Mouse (Mus musculus): ENCODE measurements at regions not wholly inside any gene's neighbourhood (a gene's known extent, or its start where the extent isn't known, plus 50 kb on each side); places are given as distances from the start of the nearest gene placed in this dataset.

DNA sequence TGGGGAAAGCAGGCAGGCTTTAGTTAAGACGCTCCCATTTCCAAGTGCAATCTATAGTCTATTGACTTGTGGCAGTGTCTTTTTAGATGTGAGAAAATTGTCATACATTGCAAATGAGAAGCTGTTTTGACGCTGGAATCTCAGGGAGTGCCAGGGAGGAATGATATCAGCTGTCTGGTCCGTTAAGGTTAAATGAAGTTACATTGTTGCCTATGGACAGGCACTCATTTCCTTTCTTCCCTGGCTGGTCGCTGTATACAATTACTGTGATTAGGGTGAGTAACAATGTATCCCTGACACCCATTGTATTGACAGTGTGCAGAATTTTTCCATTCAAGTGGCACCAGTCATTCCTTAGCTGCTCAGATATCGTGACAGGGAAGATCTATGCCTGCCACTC lies 168.3 kb downstream of the Gpat3 start:
- H3K9ac ChIP-seq (ENCODE audit: low read length) = no peak overlapping the region
- H3K36me3 ChIP-seq (ENCODE audit: control insufficient read depth, insufficient read depth, low read length) = no peaks in the 10 kb centered on the region
- H3K9me3 ChIP-seq (ENCODE audit: control insufficient read depth, low read length) = no peaks in the 10 kb centered on the region
- WGBS = 87% methylated on average over 5 of the region's 5 CpGs
- H3K27ac ChIP-seq (replicated peaks; ENCODE audit: low read depth, low read length) = no peak overlapping the region
- no peaks in the 10 kb centered on the region for H3K4me1 ChIP-seq (ENCODE audit: control insufficient read depth, insufficient read depth, low read length)
- H3K27me3 ChIP-seq (ENCODE audit: control insufficient read depth, insufficient read depth, low read length) = no peaks in the 10 kb centered on the region
- no peak overlapping the region for H3K4me3 ChIP-seq (ENCODE audit: low read depth, low read length)
- H3K4me2 ChIP-seq (ENCODE audit: low read depth, severe bottlenecking) = no peak overlapping the region
- DNase-seq (ENCODE audit: low spot score) = no peak
- no peak for ATAC-seq (ENCODE audit: insufficient number of reproducible peaks, low FRiP score, low TSS enrichment, low read depth)

DNA sequence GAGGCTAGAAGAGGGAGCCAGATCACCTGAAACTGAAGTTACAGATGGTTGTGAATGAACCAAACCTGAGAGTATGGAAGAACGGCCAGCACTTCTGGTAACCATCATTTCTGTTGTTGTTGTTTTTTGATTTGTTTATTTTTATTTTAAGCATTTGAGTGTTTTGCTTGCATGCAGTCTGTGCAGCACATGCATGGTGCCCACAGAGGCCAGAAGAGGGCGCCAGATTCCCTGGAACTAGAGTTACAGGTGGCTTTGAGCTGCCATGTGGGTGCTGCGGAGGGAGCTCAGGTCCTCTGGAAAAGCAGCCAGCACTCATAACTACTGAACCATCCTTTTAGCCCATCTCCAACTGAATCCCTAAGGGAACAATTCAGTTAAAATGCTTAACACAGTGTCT lies 159.7 kb downstream of the Gpat3 start:
- H3K36me3 ChIP-seq (ENCODE audit: control insufficient read depth, insufficient read depth, low read length) = no peaks in the 10 kb centered on the region
- no peak overlapping the region for H3K4me2 ChIP-seq (ENCODE audit: low read depth, severe bottlenecking)
- no peak overlapping the region for H3K4me3 ChIP-seq (ENCODE audit: low read depth, low read length)
- DNase-seq (ENCODE audit: low spot score) (no peak), ATAC-seq (ENCODE audit: insufficient number of reproducible peaks, low FRiP score, low TSS enrichment, low read depth) (no peak)
- H3K9me3 ChIP-seq (ENCODE audit: control insufficient read depth, low read length) = no peaks in the 10 kb centered on the region
- no peaks in the 10 kb centered on the region for H3K4me1 ChIP-seq (ENCODE audit: control insufficient read depth, insufficient read depth, low read length)
- H3K27ac ChIP-seq (replicated peaks; ENCODE audit: low read depth, low read length) = no peak overlapping the region
- H3K27me3 ChIP-seq (ENCODE audit: control insufficient read depth, insufficient read depth, low read length) = no peaks in the 10 kb centered on the region
- no peak overlapping the region for H3K9ac ChIP-seq (ENCODE audit: low read length)
- 72% methylated on average over 3 of the region's 3 CpGs for WGBS

DNA sequence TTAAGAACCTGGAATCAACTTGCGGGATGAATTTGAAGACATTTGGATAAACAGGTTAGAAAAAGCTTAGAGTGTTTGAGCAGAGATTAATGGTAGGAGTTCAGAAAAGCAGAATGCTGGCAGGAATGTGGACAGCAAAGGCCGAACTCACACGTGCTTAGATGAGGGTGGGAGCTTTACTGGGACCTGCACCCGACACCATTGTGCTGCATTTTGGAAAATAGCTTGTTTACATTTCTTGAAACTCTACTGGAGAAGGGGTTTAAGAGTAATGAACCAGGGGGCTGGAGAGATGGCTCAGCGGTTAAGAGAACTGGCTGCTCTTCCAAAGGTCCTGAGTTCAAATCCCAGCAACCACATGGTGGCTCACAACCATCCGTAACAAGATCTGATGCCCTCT lies 154.9 kb downstream of the Gpat3 start:
- H3K27ac ChIP-seq (replicated peaks; ENCODE audit: low read depth, low read length) = no peak overlapping the region
- H3K9me3 ChIP-seq (ENCODE audit: control insufficient read depth, low read length) = no peaks in the 10 kb centered on the region
- DNase-seq (ENCODE audit: low spot score) (no peak), ATAC-seq (ENCODE audit: insufficient number of reproducible peaks, low FRiP score, low TSS enrichment, low read depth) (no peak)
- 93% methylated on average over 6 of the region's 6 CpGs for whole genome bisulfite sequencing
- H3K4me2 ChIP-seq (ENCODE audit: low read depth, severe bottlenecking) = no peak overlapping the region
- H3K4me1 ChIP-seq (ENCODE audit: control insufficient read depth, insufficient read depth, low read length) = no peaks in the 10 kb centered on the region
- no peaks in the 10 kb centered on the region for H3K27me3 ChIP-seq (ENCODE audit: control insufficient read depth, insufficient read depth, low read length)
- no peak overlapping the region for H3K4me3 ChIP-seq (ENCODE audit: low read depth, low read length)
- H3K9ac ChIP-seq (ENCODE audit: low read length) = no peak overlapping the region
- H3K36me3 ChIP-seq (ENCODE audit: control insufficient read depth, insufficient read depth, low read length) = no peaks in the 10 kb centered on the region

DNA sequence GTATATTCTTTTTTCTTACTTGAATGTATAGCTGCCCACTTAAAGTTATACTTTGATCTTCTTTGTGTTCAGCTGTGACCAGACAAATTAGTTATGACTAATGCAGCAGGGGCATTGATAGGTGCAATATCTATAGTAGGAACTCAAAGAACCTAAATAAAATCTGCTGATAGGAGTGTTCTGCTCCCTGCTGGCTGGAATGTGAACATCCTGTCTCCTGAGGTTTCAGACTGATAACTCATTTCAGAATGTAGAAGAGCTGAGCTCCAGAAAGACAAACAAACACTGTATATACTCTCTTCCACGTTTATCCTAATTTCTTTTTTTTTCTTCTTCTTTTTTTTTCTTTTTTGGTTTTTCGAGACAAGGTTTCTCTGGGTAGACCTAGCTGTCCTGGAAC lies 146.9 kb downstream of the Gpat3 start:
- Histone ChIP-seq H3K4me3 (ENCODE audit: low read depth, low read length) (no peak overlapping the region), H3K27me3 (ENCODE audit: control insufficient read depth, insufficient read depth, low read length) (no peaks in the 10 kb centered on the region), H3K27ac (replicated peaks; ENCODE audit: low read depth, low read length) (no peak overlapping the region), H3K9me3 (ENCODE audit: control insufficient read depth, low read length) (no peaks in the 10 kb centered on the region), H3K4me1 (ENCODE audit: control insufficient read depth, insufficient read depth, low read length) (no peaks in the 10 kb centered on the region), H3K9ac (ENCODE audit: low read length) (no peak overlapping the region), H3K4me2 (ENCODE audit: low read depth, severe bottlenecking) (no peak overlapping the region), H3K36me3 (ENCODE audit: control insufficient read depth, insufficient read depth, low read length) (no peaks in the 10 kb centered on the region)
- ATAC-seq (ENCODE audit: insufficient number of reproducible peaks, low FRiP score, low TSS enrichment, low read depth) (no peak), DNase-seq (ENCODE audit: low spot score) (no peak)
- 82% methylated on average over 2 of the region's 2 CpGs for WGBS

DNA sequence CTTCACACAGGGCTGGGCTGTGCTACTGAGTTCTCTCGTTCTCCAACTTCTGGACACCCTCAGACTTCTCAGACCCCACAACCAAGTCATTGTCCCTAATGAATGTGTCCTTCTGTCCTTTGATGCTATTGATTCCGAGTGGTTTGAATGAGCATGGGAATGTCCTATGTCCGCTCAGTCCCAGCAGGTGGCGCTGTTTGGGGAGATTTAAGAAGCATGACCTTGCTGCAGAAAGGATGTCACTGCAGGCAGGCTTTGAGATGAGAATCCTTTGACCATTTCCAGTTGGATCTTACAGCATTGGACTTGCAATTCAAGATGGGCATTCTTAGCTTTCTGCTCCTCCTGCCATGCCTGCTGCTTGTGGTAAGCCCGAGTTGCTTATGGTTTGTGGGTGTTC lies 146.1 kb downstream of the Gpat3 start:
- Histone ChIP-seq H3K27ac (replicated peaks; ENCODE audit: low read depth, low read length) (no peak overlapping the region), H3K27me3 (ENCODE audit: control insufficient read depth, insufficient read depth, low read length) (no peaks in the 10 kb centered on the region), H3K4me1 (ENCODE audit: control insufficient read depth, insufficient read depth, low read length) (no peaks in the 10 kb centered on the region), H3K4me2 (ENCODE audit: low read depth, severe bottlenecking) (no peak overlapping the region), H3K4me3 (ENCODE audit: low read depth, low read length) (no peak overlapping the region), H3K9me3 (ENCODE audit: control insufficient read depth, low read length) (no peaks in the 10 kb centered on the region), H3K9ac (ENCODE audit: low read length) (no peak overlapping the region), H3K36me3 (ENCODE audit: control insufficient read depth, insufficient read depth, low read length) (no peaks in the 10 kb centered on the region)
- DNase-seq (ENCODE audit: low spot score) = peak; percentile 71
- no peak for ATAC-seq (ENCODE audit: insufficient number of reproducible peaks, low FRiP score, low TSS enrichment, low read depth)
- 22% methylated on average over 5 of the region's 5 CpGs for WGBS

DNA sequence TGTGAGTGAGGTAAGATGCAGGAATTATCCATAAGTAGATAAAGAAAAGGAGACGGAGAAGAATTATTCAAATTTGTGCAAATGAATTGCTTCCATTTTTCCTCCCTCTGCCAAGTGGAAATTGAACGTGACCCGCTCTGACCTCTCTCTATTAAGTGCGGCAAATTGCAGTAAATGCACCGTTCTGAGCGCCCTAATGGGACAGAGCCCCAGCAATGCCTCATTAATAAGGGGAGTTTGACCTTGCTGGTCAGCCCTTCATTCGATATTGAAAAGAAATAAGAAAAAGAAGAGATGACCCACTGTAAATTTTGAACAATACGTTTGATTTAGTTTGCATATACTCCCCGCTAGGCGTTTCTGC lies 137.0 kb downstream of the Gpat3 start:
- ATAC-seq (ENCODE audit: insufficient number of reproducible peaks, low FRiP score, low TSS enrichment, low read depth) = no peak

DNA sequence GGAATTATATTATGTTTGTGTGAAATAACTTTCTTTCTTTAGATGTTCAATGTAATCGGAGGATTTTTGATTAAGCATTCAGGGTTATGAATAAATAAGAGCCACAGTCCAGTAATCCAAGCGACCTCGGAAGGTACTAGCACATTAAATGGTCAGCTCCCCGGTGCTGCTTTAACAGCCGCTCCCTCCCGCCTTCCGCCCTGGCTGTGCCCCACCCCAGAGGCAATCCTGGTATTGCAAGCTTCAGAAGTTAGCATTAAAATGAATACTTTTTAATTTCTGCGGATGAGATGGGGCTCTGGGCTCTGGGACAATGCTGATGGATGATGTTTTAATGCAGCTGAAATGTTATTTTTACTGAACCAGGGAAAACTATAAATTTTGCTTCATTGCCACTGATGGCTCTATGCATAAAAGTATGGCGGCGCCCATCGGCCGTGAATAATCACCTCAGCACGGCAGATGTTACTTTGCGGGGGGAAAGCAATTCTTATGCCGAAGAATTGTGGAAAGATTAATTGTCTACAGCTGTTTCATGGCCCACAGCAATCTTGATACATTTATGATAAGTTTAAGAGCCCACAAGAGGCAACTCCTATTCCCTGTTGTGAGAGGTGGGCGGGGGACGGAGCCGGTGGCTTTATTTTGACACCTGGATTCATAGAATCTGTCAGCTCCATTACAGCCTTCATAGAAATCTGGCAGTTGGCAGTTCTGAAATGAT lies 136.5 kb downstream of the Gpat3 start:
- Histone ChIP-seq H3K4me2 (ENCODE audit: low read depth, severe bottlenecking) (no peak overlapping the region), H3K27me3 (ENCODE audit: control insufficient read depth, insufficient read depth, low read length) (no peaks in the 10 kb centered on the region), H3K9me3 (ENCODE audit: control insufficient read depth, low read length) (no peaks in the 10 kb centered on the region), H3K4me3 (ENCODE audit: low read depth, low read length) (no peak overlapping the region), H3K36me3 (ENCODE audit: control insufficient read depth, insufficient read depth, low read length) (no peaks in the 10 kb centered on the region), H3K9ac (ENCODE audit: low read length) (no peak overlapping the region), H3K27ac (replicated peaks; ENCODE audit: low read depth, low read length) (no peak overlapping the region), H3K4me1 (ENCODE audit: control insufficient read depth, insufficient read depth, low read length) (no peaks in the 10 kb centered on the region)
- DNase-seq (ENCODE audit: low spot score) (no peak), ATAC-seq (ENCODE audit: insufficient number of reproducible peaks, low FRiP score, low TSS enrichment, low read depth) (no peak)
- WGBS = 77% methylated on average over 18 of the region's 18 CpGs

More for the DNA sequence above, 137.0 kb downstream of the Gpat3 start:
- Histone ChIP-seq H3K27ac (replicated peaks; ENCODE audit: low read depth, low read length) (no peak overlapping the region), H3K9ac (ENCODE audit: low read length) (no peak overlapping the region), H3K4me1 (ENCODE audit: control insufficient read depth, insufficient read depth, low read length) (no peaks in the 10 kb centered on the region), H3K9me3 (ENCODE audit: control insufficient read depth, low read length) (no peaks in the 10 kb centered on the region), H3K36me3 (ENCODE audit: control insufficient read depth, insufficient read depth, low read length) (no peaks in the 10 kb centered on the region), H3K27me3 (ENCODE audit: control insufficient read depth, insufficient read depth, low read length) (no peaks in the 10 kb centered on the region), H3K4me3 (ENCODE audit: low read depth, low read length) (no peak overlapping the region), H3K4me2 (ENCODE audit: low read depth, severe bottlenecking) (no peak overlapping the region)
- 64% methylated on average over 10 of the region's 10 CpGs for WGBS
- DNase-seq (ENCODE audit: low spot score) = no peak

DNA sequence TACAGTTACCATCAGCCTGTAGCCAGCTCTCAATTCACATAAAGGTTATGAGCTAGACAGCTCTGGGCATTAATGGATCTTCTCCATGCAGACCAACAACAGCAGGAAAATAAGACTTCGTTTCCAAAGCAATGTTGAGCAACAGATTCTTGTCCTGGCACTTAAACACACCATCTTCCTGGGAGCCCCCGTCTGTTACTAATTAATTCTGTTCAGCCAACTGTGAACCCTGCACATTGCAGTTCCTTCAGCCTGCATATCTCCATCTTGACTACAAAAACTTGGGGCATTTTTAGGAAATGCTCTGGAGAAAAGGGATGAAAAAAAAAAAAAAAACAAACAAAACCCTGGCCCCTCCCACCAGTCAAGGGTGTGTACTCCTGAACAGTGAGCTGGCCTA lies 131.2 kb downstream of the Gpat3 start:
- Histone ChIP-seq H3K4me1 (ENCODE audit: control insufficient read depth, insufficient read depth, low read length) (no peaks in the 10 kb centered on the region), H3K9ac (ENCODE audit: low read length) (no peak overlapping the region), H3K4me3 (ENCODE audit: low read depth, low read length) (no peak overlapping the region), H3K4me2 (ENCODE audit: low read depth, severe bottlenecking) (no peak overlapping the region), H3K9me3 (ENCODE audit: control insufficient read depth, low read length) (no peaks in the 10 kb centered on the region), H3K27me3 (ENCODE audit: control insufficient read depth, insufficient read depth, low read length) (no peaks in the 10 kb centered on the region), H3K36me3 (ENCODE audit: control insufficient read depth, insufficient read depth, low read length) (no peaks in the 10 kb centered on the region), H3K27ac (replicated peaks; ENCODE audit: low read depth, low read length) (no peak overlapping the region)
- 42% methylated on average over 2 of the region's 2 CpGs for WGBS
- DNase-seq (ENCODE audit: low spot score) = no peak
- no peak for ATAC-seq (ENCODE audit: insufficient number of reproducible peaks, low FRiP score, low TSS enrichment, low read depth)

DNA sequence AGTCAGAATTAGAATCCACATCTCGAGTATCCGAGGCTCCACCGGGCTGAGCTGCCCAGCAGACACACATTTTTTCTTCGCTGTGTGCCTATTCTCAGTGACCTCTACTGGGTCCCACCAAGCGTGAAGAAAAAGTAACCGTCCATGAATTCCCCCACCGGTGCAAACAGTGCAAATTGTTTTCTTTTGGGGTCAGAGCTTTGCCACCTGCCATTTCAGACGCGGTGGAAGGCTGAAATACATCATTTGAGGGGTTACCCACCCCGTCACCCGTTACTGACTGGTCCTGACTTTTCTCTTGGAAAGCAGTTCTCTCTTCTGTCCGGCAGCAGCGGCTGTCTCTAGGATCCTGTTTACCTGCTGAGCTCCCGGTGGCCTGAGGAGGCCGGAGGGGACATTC lies 105.7 kb downstream of the Gpat3 start:
- no peak overlapping the region for H3K9ac ChIP-seq (ENCODE audit: low read length)
- no peak overlapping the region for H3K4me3 ChIP-seq (ENCODE audit: low read depth, low read length)
- no peaks in the 10 kb centered on the region for H3K36me3 ChIP-seq (ENCODE audit: control insufficient read depth, insufficient read depth, low read length)
- no peak overlapping the region for H3K4me2 ChIP-seq (ENCODE audit: low read depth, severe bottlenecking)
- ATAC-seq (ENCODE audit: insufficient number of reproducible peaks, low FRiP score, low TSS enrichment, low read depth) (no peak), DNase-seq (ENCODE audit: low spot score) (no peak)
- no peak overlapping the region for H3K27ac ChIP-seq (replicated peaks; ENCODE audit: low read depth, low read length)
- no peaks in the 10 kb centered on the region for H3K9me3 ChIP-seq (ENCODE audit: control insufficient read depth, low read length)
- no peaks in the 10 kb centered on the region for H3K4me1 ChIP-seq (ENCODE audit: control insufficient read depth, insufficient read depth, low read length)
- H3K27me3 ChIP-seq (ENCODE audit: control insufficient read depth, insufficient read depth, low read length) = no peaks in the 10 kb centered on the region
- 62% methylated on average over 15 of the region's 15 CpGs for WGBS
